Mouse (Mus musculus) kidney, embryonic 16.5 days (tissue): ENCODE data around the gene AI481877. TPM values are rescaled to one million over a fixed set of nuclear protein-coding genes. Genes with fewer than 3 reads are reported as not detected.

Experiments used
- ATAC-seq: fragments of 200-750 bp; cut with Nextera tagmentation; 2 replicates; pipeline ENCODE4 v1.8.0; 2017; ENCODE audit warnings: moderate TSS enrichment; ENCODE audit not compliant: low FRiP score, low TSS enrichment
- H3K27ac ChIP-seq: fragments of 300-500 bp; sonication (generic); 2 replicates; pipeline ENCODE4 v1.5.1; 2014; ENCODE audit warnings: low read length
- H3K27me3 ChIP-seq: fragments of 300-500 bp; sonication (generic); 2 replicates; pipeline ENCODE4 v1.6.1; 2014; ENCODE audit warnings: low read length, control low read depth, mixed read lengths; ENCODE audit not compliant: insufficient read depth
- H3K36me3 ChIP-seq: fragments of 300-500 bp; sonication (generic); 2 replicates; pipeline ENCODE4 v1.6.1; 2014; ENCODE audit warnings: low read length, control low read depth, mixed read lengths; ENCODE audit not compliant: insufficient read depth
- H3K4me1 ChIP-seq: fragments of 300-500 bp; sonication (generic); 2 replicates; pipeline ENCODE4 v1.6.1; 2014; ENCODE audit warnings: low read length, control low read depth, mixed read lengths; ENCODE audit not compliant: insufficient read depth
- H3K4me2 ChIP-seq: fragments of 300-500 bp; sonication (generic); replicated peaks from 2 replicates; pipeline ENCODE4 v1.6.1; 2014; ENCODE audit warnings: low read depth, low read length
- H3K4me3 ChIP-seq: fragments of 300-500 bp; sonication (generic); 2 replicates; pipeline ENCODE4 v1.5.1; 2014; ENCODE audit warnings: mild to moderate bottlenecking, low read length
- H3K9ac ChIP-seq: fragments of 300-500 bp; sonication (generic); replicated peaks from 2 replicates; pipeline ENCODE4 v1.6.1; 2014; ENCODE audit warnings: low read length
- H3K9me3 ChIP-seq: fragments of 300-500 bp; sonication (generic); 2 replicates; pipeline ENCODE4 v1.6.1; 2016; ENCODE audit warnings: low read length, control low read depth
- WGBS: fragments of 180-500 bp; shearing (Covaris S2); extraction: QIAGEN DNeasy Blood & Tissue Kit; methylation state at CpG from one replicate; pipeline ENCODE4 v1.1.7; 2014; 5-methylcytosine and 5-hydroxymethylcytosine counted together
- polyA plus RNA-seq: library from polyadenylated mRNA; unstranded; fragments of >200 nt; fragmentation: Nextera tagmentation; extraction: Ambion mirVana; gene quantifications from 2 replicates; pipeline ENCODE4 v1.2.1, GENCODE M21; 2015

Gene AI481877
- polyA plus RNA-seq, 1 experiment from 2014 or later, result not detected

GRCm38 (mm10) chr4:58995251-58995693 is 143.5 kb downstream of the AI481877 start:
- Histone ChIP-seq H3K4me1 (0 out of 2 replicates have a peak, but pooled peaks cover 8% of the 10 kb centered on the region), H3K9me3 (no peaks in the 10 kb centered on the region), H3K9ac (no peak overlapping the region), H3K27ac (no peak overlapping the region), H3K4me2 (0 out of 2 replicates have a peak overlapping the region, but pooled peaks have one; percentile 14), H3K27me3 (no peaks in the 10 kb centered on the region), H3K4me3 (no peak overlapping the region), H3K36me3 (no peaks in the 10 kb centered on the region)
- peak; percentile 85 for ATAC-seq
- 33% methylated on average over 8 of the region's 8 CpGs for WGBS

GRCm38 (mm10) chr4:58994762-58995161 is 144.0 kb downstream of the AI481877 start, which contains the start of gene Dnajc25:
Dnajc25 (plus strand) TSS chr4:58995062.
- no peaks in the 10 kb centered on the region for H3K9me3 ChIP-seq

More at GRCm38 (mm10) chr4:58994762-58995161, 144.0 kb downstream of the AI481877 start, which contains the start of gene Dnajc25:
- H3K4me3 ChIP-seq, result no peak within 1 kb of the TSS
- H3K9ac ChIP-seq, result no peak within 1 kb of the TSS
- no peak for ATAC-seq
- H3K27ac ChIP-seq, result no peak within 1 kb of the TSS
- H3K4me2 ChIP-seq, result 0 out of 2 replicates have a peak within 1 kb of the TSS, but pooled peaks have one; percentile 14
- no peaks in the 10 kb centered on the region for H3K36me3 ChIP-seq
- H3K27me3 ChIP-seq, result no peaks in the 10 kb centered on the region
- 0 out of 2 replicates have a peak, but pooled peaks cover 8% of the 10 kb centered on the region for H3K4me1 ChIP-seq
- 72% methylated on average over 4 of the region's 4 CpGs for WGBS

Other genes with a start within 250 kb of the AI481877 start
- 29.9 and 33.5 TPM in 2 replicates for gene Ecpas, start 226.2 kb downstream of the AI481877 start, polyA plus RNA-seq
- gene Zkscan16, start 195.4 kb downstream of the AI481877 start, polyA plus RNA-seq, result 0.46 and 1.0 TPM in 2 replicates
- gene Ptgr1, start 151.9 kb downstream of the AI481877 start, polyA plus RNA-seq, result 25.1 and 29.6 TPM in 2 replicates
- gene Dnajc25, start 143.9 kb downstream of the AI481877 start, polyA plus RNA-seq, result 8.3 and 12.1 TPM in 2 replicates
- gene Gm20503, start 135.8 kb downstream of the AI481877 start, polyA plus RNA-seq, result 9.1 and 10.1 TPM in 2 replicates
- 89.6 and 92.9 TPM in 2 replicates for gene Gng10, start 103.9 kb downstream of the AI481877 start, polyA plus RNA-seq
- 6.6 and 6.7 TPM in 2 replicates for gene Ugcg, start 50.3 kb upstream of the AI481877 start, polyA plus RNA-seq